Mouse (Mus musculus) macrophage (primary cell): ENCODE results near the gene AB124611. TPM values are rescaled to one million over a fixed set of nuclear protein-coding genes. Genes with fewer than 3 reads are reported as not detected.
"Not testable (repeated sequence)": the region's sequence is repeated elsewhere in the genome, so short reads cannot be mapped to it uniquely, and the experiment has no call there.

ENCODE experiments used
- H3K27ac ChIP-seq: fragments of 350-480 bp; formaldehyde crosslinking; 2 replicates; pipeline ENCODE4 v1.9.0; 2021
- H3K36me3 ChIP-seq: fragments of 350-480 bp; formaldehyde crosslinking; 2 replicates; pipeline ENCODE4 v1.9.0; 2021; ENCODE audit errors: inconsistent target
- H3K4me3 ChIP-seq: fragments of 350-480 bp; formaldehyde crosslinking; 2 replicates; pipeline ENCODE4 v1.9.0; 2021; ENCODE audit errors: inconsistent target
- H3K79me2 ChIP-seq: fragments of 350-480 bp; formaldehyde crosslinking; 2 replicates; pipeline ENCODE4 v1.9.0; 2021; ENCODE audit errors: inconsistent target
- WGBS: methylation state at CpG from one replicate; pipeline ENCODE4 v1.1.7; 2026; ENCODE audit warnings: inconsistent platforms; ENCODE audit not compliant: missing documents; 5-methylcytosine and 5-hydroxymethylcytosine counted together
- polyA plus RNA-seq: library from polyadenylated mRNA; stranded (reverse); fragments of 250-400 nt; gene quantifications from 3 replicates; pipeline ENCODE4 v1.2.4, GENCODE M21; 2018; ENCODE audit warnings: inconsistent platforms

Gene AB124611
- polyA plus RNA-seq, 1 experiment from 2014 or later = 116 TPM

- H3K79me2 ChIP-seq = no peaks in the 10 kb centered on the region
- no peak overlapping the region for H3K4me3 ChIP-seq
- WGBS = 74% methylated on average over 7 of the region's 7 CpGs
- peaks cover 46% of the 10 kb centered on the region; the same call in 1 of the 2 replicates for H3K36me3 ChIP-seq
- no peak overlapping the region for H3K27ac ChIP-seq
Measured at GRCm38 (mm10) chr9:21539981-21540753, 14.2 kb downstream of the AB124611 start.

GRCm38 (mm10) chr9:21542001-21542400 is 16.0 kb downstream of the AB124611 start:
- H3K4me3 ChIP-seq, H3K79me2 ChIP-seq, H3K27ac ChIP-seq: not testable (repeated sequence)
- peaks cover 34% of the 10 kb centered on the region; the same call in 1 of the 2 replicates for H3K36me3 ChIP-seq
- WGBS = 100% methylated on average over 2 of the region's 2 CpGs

- Histone ChIP-seq H3K4me3 (peak overlapping the region; percentile 41), H3K79me2 (peaks cover 28% of the 10 kb centered on the region), H3K36me3 (peaks cover 14% of the 10 kb centered on the region; the same call in 1 of the 2 replicates), H3K27ac (peak overlapping the region; percentile 38; the same call in 1 of the 2 replicates)
- 43% methylated on average over 9 of the region's 9 CpGs for WGBS
Measured at GRCm38 (mm10) chr9:21545351-21545915, 19.5 kb downstream of the AB124611 start.

GRCm38 (mm10) chr9:21545916-21546788 is 20.2 kb downstream of the AB124611 start:
- under 1% methylated on average over 67 of the region's 67 CpGs for WGBS
- Histone ChIP-seq H3K79me2 (peaks cover 35% of the 10 kb centered on the region), H3K27ac (peak overlapping the region; percentile 38; the same call in 1 of the 2 replicates), H3K36me3 (peaks cover 7% of the 10 kb centered on the region; the same call in 1 of the 2 replicates), H3K4me3 (peak overlapping the region; percentile 41)

GRCm38 (mm10) chr9:21546789-21547074 is 20.8 kb downstream of the AB124611 start, which contains the start of gene Carm1:
TSS of gene Carm1 (plus strand) at chr9:21546894.
- 0% methylated on average over 34 of the region's 52 CpGs for WGBS
- Histone ChIP-seq H3K36me3 (0 out of 2 replicates have a peak, but pooled peaks cover 1% of the 10 kb centered on the region), H3K4me3 (peak within 1 kb of the TSS; percentile 75), H3K27ac (peak within 1 kb of the TSS; percentile 40), H3K79me2 (peaks cover 40% of the 10 kb centered on the region)

DNA sequence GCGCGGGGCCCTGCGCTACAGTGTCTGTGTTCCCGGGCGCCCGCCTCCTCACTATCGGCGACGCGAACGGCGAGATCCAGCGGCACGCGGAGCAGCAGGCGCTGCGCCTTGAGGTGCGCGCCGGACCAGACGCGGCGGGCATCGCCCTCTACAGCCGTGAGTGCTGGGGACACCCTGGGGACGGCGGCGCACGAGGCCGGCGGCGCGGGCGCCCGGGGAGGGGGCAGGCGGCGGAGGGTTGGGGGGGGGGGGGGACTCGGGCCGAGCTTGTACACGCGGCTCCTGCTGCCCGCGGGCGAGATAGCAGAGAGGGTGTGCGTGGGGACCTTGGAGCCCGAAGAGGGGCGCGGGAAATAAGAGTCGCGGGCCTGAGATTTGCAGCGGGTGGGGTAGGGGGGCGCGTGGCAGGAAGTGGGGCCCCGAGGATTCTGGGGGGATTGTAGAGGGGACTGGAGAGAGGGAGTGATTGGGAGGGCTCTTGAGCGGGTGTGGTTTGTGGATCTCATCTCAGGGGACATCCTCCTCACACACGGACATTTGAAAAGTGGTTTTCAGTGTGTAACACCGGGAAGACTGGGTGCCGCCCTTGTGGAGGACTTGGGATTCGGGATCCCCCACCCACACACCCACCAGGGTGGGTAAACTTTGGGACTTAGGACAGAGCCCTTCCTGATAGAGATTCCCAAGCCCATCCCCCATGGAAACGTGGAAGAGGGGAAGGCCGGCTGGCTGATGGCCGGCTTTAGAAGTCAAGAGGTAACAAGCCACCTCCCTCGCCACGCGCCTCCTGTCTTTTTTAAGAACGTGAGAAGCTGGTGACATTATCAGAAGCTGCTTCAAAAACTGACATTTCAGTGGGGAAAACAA is 21.3 kb downstream of the AB124611 start:
- peak overlapping the region; percentile 75 for H3K4me3 ChIP-seq
- peaks cover 44% of the 10 kb centered on the region for H3K79me2 ChIP-seq
- WGBS = 2% methylated on average over 46 of the region's 66 CpGs
- H3K36me3 ChIP-seq = no peaks in the 10 kb centered on the region
- H3K27ac ChIP-seq = peak overlapping the region; percentile 40

DNA sequence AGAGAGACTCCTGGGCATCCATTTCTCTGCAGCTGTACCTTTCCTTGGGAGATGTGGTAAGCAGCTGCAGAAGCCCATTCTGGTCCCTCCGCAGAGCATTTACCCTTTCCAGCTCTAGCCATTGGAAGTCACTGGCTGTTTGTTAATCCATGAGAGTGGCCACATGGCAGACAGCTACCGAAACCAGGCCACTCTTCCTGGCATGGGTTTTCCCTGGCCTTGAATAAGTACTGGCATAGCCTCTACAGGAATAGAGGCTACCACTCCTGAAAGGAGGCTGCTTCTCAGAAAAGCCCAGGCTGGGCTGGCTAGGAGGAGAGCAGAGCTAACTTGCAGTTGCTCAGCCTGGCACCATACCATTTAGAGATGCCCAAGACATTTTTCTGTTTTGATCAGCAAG is 25.1 kb downstream of the AB124611 start:
- H3K36me3 ChIP-seq = no peaks in the 10 kb centered on the region
- peaks cover 58% of the 10 kb centered on the region for H3K79me2 ChIP-seq
- H3K4me3 ChIP-seq = no peak overlapping the region
- WGBS = 94% methylated on average over 2 of the region's 2 CpGs
- no peak overlapping the region for H3K27ac ChIP-seq

DNA sequence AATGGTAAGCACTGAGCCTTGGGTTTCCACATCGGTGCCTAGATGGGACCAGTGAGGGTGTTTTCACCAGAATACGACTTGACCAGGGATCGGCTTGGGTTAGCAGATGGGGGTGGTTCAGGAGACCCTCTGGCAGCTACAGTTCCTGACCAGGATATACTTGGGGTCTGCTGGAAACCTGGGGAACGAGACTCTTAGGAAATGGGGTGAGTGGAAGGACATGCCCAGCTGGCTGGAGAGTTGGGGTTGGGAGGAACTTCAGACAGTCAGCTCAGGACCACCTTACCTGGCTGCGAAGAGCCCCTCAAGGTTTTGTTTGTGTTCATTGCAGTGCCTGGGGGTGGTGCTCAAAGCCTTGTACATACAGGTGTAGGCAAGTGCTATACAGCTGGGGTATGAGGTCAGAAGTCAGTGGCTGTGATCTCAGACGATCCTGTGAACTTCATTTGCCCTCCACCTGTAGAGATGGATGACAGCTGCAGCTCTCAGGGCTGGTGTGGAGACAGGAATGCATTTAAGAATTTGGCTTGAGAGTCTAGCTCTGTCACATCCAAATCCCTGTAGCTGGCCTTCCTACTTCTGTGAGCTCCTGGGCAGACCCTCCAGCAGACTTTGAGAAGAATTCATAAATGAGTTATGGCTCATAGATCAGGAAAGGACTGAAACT is 27.8 kb downstream of the AB124611 start:
- WGBS = 95% methylated on average over 6 of the region's 6 CpGs
- Histone ChIP-seq H3K36me3 (no peaks in the 10 kb centered on the region), H3K4me3 (no peak overlapping the region), H3K79me2 (peaks cover 61% of the 10 kb centered on the region; the same call in 1 of the 2 replicates), H3K27ac (no peak overlapping the region)

DNA sequence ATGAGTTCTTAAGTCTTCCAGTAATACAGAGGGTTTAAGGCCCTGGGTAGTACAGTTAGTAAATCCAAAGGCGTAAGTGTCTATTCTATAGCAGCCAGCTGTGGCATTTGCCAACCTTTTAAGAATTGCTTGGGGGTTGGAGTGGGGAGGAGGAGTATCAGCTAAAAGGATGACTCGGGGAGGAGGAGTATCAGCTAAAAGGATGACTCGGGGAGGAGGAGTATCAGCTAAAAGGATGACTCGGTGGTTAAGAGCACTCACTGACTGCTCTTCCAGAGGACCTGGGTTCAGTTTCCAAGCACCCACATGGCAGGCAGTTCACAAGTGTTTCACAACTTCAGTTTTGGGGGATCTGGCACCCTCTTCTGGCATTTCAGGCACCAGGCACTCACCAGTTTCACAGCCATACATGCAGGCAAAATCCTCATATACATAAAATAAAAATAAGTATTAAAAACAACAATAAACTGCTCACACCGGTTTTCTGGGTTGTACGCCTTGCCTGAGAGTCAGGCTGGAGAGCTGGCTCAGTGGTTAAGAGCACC is 29.3 kb downstream of the AB124611 start:
- WGBS = 88% methylated on average over 6 of the region's 6 CpGs
- Histone ChIP-seq H3K27ac (no peak overlapping the region), H3K36me3 (no peaks in the 10 kb centered on the region), H3K79me2 (peaks cover 49% of the 10 kb centered on the region; the same call in 1 of the 2 replicates), H3K4me3 (no peak overlapping the region)

GRCm38 (mm10) chr9:21556996-21557395 is 31.0 kb downstream of the AB124611 start:
- WGBS = 100% methylated on average over 2 of the region's 2 CpGs
- no peaks in the 10 kb centered on the region for H3K36me3 ChIP-seq
- no peak overlapping the region for H3K27ac ChIP-seq
- H3K79me2 ChIP-seq = peaks cover 34% of the 10 kb centered on the region; the same call in 1 of the 2 replicates
- H3K4me3 ChIP-seq = no peak overlapping the region

DNA sequence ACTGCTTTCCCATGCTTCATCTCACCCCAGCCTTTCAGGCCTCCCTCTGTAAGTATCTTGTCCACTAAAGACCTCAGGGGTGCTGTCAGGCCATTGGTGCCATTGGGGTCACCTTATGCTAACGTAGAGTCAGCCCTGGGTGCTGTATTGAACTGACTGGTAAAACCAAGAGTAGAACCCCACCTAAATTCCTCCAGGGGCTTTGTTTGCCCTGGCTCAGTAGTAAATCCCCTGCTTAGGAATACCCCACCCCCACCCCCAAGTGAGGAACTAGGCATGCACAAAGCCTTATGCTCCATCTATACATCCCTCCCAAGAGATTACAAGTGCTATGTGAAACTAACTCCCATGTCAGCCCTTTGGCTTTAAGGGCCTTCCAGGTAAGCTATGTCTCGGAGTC is 31.6 kb downstream of the AB124611 start:
- Histone ChIP-seq H3K79me2 (peaks cover 29% of the 10 kb centered on the region; the same call in 1 of the 2 replicates), H3K4me3 (no peak overlapping the region), H3K27ac (no peak overlapping the region), H3K36me3 (no peaks in the 10 kb centered on the region)
- 100% methylated on average over 2 of the region's 2 CpGs for WGBS

DNA sequence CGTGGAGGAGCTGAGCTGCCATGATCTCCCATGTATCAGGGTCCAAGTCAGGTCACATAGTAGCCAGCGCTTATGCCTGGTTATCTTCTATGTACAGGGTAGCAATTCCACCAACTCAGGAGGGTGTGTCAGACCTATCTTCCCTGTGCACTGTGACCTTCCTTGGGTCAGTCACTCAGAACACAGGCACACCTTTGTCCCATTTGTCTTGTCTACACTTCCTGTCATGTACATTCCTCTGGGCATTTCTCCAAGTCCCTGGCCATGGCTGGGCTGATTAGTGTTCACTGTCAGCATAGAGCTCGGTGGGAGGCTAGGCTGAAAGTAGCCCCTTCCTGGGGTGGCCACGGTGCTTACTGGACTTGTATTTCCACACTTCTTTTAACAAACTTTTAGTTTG is 32.4 kb downstream of the AB124611 start:
- Histone ChIP-seq H3K27ac (no peak overlapping the region), H3K4me3 (no peak overlapping the region), H3K36me3 (no peaks in the 10 kb centered on the region), H3K79me2 (peaks cover 28% of the 10 kb centered on the region; the same call in 1 of the 2 replicates)
- WGBS = 89% methylated on average over 4 of the region's 4 CpGs

GRCm38 (mm10) chr9:21559151-21559550 is 33.2 kb downstream of the AB124611 start:
- WGBS = 97% methylated on average over 3 of the region's 3 CpGs
- Histone ChIP-seq H3K36me3 (no peaks in the 10 kb centered on the region), H3K79me2 (peaks cover 28% of the 10 kb centered on the region; the same call in 1 of the 2 replicates), H3K4me3 (no peak overlapping the region), H3K27ac (no peak overlapping the region)
